Mouse (Mus musculus): ENCODE data around the gene Pla2g4c. TPM values are rescaled to one million over a fixed set of nuclear protein-coding genes. Genes with fewer than 3 reads are reported as not detected.

Pla2g4c gene
- polyA plus RNA-seq, 1 experiment from 2014 or later: 3.1 TPM

- no peak for DNase-seq (ENCODE audit: low spot score)
- 91% methylated on average over 11 of the region's 11 CpGs for WGBS
- Histone ChIP-seq H3K27ac (ENCODE audit: low read depth, low read length) (no peak overlapping the region), H3K4me2 (ENCODE audit: low read depth, low read length, severe bottlenecking) (no peak overlapping the region), H3K4me3 (ENCODE audit: low read depth, low read length) (no peak overlapping the region), H3K4me1 (replicated peaks; ENCODE audit: control insufficient read depth, insufficient read depth, low read length) (no peaks in the 10 kb centered on the region), H3K27me3 (ENCODE audit: control insufficient read depth, insufficient read depth, low read length) (no peaks in the 10 kb centered on the region), H3K36me3 (ENCODE audit: control insufficient read depth, insufficient read depth, low read length) (peaks cover 20% of the 10 kb centered on the region), H3K9ac (ENCODE audit: low read length) (no peak overlapping the region), H3K9me3 (ENCODE audit: control insufficient read depth, low read length) (no peaks in the 10 kb centered on the region)
- ATAC-seq (replicated peaks; ENCODE audit: low FRiP score): no peak
These were observed 30.3 kb upstream of the Pla2g4c start for GRCm38 (mm10) chr7:13293878-13294855.

- ATAC-seq (replicated peaks; ENCODE audit: low FRiP score) (no peak), DNase-seq (ENCODE audit: low spot score) (no peak)
- Histone ChIP-seq H3K27me3 (ENCODE audit: control insufficient read depth, insufficient read depth, low read length) (no peaks in the 10 kb centered on the region), H3K9ac (ENCODE audit: low read length) (no peak overlapping the region), H3K9me3 (ENCODE audit: control insufficient read depth, low read length) (no peaks in the 10 kb centered on the region), H3K27ac (ENCODE audit: low read depth, low read length) (no peak overlapping the region), H3K4me1 (replicated peaks; ENCODE audit: control insufficient read depth, insufficient read depth, low read length) (no peaks in the 10 kb centered on the region), H3K36me3 (ENCODE audit: control insufficient read depth, insufficient read depth, low read length) (peaks cover 29% of the 10 kb centered on the region), H3K4me2 (ENCODE audit: low read depth, low read length, severe bottlenecking) (no peak overlapping the region), H3K4me3 (ENCODE audit: low read depth, low read length) (no peak overlapping the region)
- 94% methylated on average over 7 of the region's 7 CpGs for WGBS
These were observed 29.2 kb upstream of the Pla2g4c start for GRCm38 (mm10) chr7:13295256-13295655.

- H3K27ac ChIP-seq (ENCODE audit: low read depth, low read length): no peak overlapping the region
- H3K4me3 ChIP-seq (ENCODE audit: low read depth, low read length): no peak overlapping the region
- no peak overlapping the region for H3K9ac ChIP-seq (ENCODE audit: low read length)
- no peaks in the 10 kb centered on the region for H3K9me3 ChIP-seq (ENCODE audit: control insufficient read depth, low read length)
- 92% methylated on average over 1 of the region's 1 CpGs for WGBS
- ATAC-seq (replicated peaks; ENCODE audit: low FRiP score) (no peak), DNase-seq (ENCODE audit: low spot score) (no peak)
- H3K36me3 ChIP-seq (ENCODE audit: control insufficient read depth, insufficient read depth, low read length): peaks cover 37% of the 10 kb centered on the region
- H3K27me3 ChIP-seq (ENCODE audit: control insufficient read depth, insufficient read depth, low read length): no peaks in the 10 kb centered on the region
- no peak overlapping the region for H3K4me2 ChIP-seq (ENCODE audit: low read depth, low read length, severe bottlenecking)
- H3K4me1 ChIP-seq (replicated peaks; ENCODE audit: control insufficient read depth, insufficient read depth, low read length): no peaks in the 10 kb centered on the region
These were observed 26.8 kb upstream of the Pla2g4c start for GRCm38 (mm10) chr7:13297636-13298035.

- Histone ChIP-seq H3K4me2 (ENCODE audit: low read depth, low read length, severe bottlenecking) (no peak overlapping the region), H3K4me3 (ENCODE audit: low read depth, low read length) (no peak overlapping the region), H3K36me3 (ENCODE audit: control insufficient read depth, insufficient read depth, low read length) (peaks cover 42% of the 10 kb centered on the region), H3K4me1 (replicated peaks; ENCODE audit: control insufficient read depth, insufficient read depth, low read length) (no peaks in the 10 kb centered on the region), H3K27me3 (ENCODE audit: control insufficient read depth, insufficient read depth, low read length) (no peaks in the 10 kb centered on the region), H3K9me3 (ENCODE audit: control insufficient read depth, low read length) (no peaks in the 10 kb centered on the region), H3K27ac (ENCODE audit: low read depth, low read length) (no peak overlapping the region), H3K9ac (ENCODE audit: low read length) (no peak overlapping the region)
- no peak for DNase-seq (ENCODE audit: low spot score)
- WGBS: 92% methylated on average over 5 of the region's 5 CpGs
- no peak for ATAC-seq (replicated peaks; ENCODE audit: low FRiP score)
These were observed 25.6 kb upstream of the Pla2g4c start for GRCm38 (mm10) chr7:13298821-13299220.

GRCm38 (mm10) chr7:13301643-13302042 lies 22.8 kb upstream of the Pla2g4c start:
- no peak overlapping the region for H3K27ac ChIP-seq (ENCODE audit: low read depth, low read length)
- peaks cover 34% of the 10 kb centered on the region; the same call in 1 of the 2 replicates for H3K36me3 ChIP-seq (ENCODE audit: control insufficient read depth, insufficient read depth, low read length)
- WGBS: 100% methylated on average over 1 of the region's 1 CpGs
- ATAC-seq (replicated peaks; ENCODE audit: low FRiP score) (no peak), DNase-seq (ENCODE audit: low spot score) (no peak)
- H3K4me3 ChIP-seq (ENCODE audit: low read depth, low read length): no peak overlapping the region
- no peaks in the 10 kb centered on the region for H3K27me3 ChIP-seq (ENCODE audit: control insufficient read depth, insufficient read depth, low read length)
- no peaks in the 10 kb centered on the region for H3K9me3 ChIP-seq (ENCODE audit: control insufficient read depth, low read length)
- no peak overlapping the region for H3K4me2 ChIP-seq (ENCODE audit: low read depth, low read length, severe bottlenecking)
- H3K9ac ChIP-seq (ENCODE audit: low read length): no peak overlapping the region
- no peaks in the 10 kb centered on the region for H3K4me1 ChIP-seq (replicated peaks; ENCODE audit: control insufficient read depth, insufficient read depth, low read length)

- no peaks in the 10 kb centered on the region for H3K9me3 ChIP-seq (ENCODE audit: control insufficient read depth, low read length)
- no peaks in the 10 kb centered on the region for H3K4me1 ChIP-seq (replicated peaks; ENCODE audit: control insufficient read depth, insufficient read depth, low read length)
- WGBS: 89% methylated on average over 2 of the region's 2 CpGs
- no peak overlapping the region for H3K27ac ChIP-seq (ENCODE audit: low read depth, low read length)
- peaks cover 37% of the 10 kb centered on the region; the same call in 1 of the 2 replicates for H3K36me3 ChIP-seq (ENCODE audit: control insufficient read depth, insufficient read depth, low read length)
- H3K27me3 ChIP-seq (ENCODE audit: control insufficient read depth, insufficient read depth, low read length): no peaks in the 10 kb centered on the region
- no peak overlapping the region for H3K4me3 ChIP-seq (ENCODE audit: low read depth, low read length)
- DNase-seq (ENCODE audit: low spot score) (no peak), ATAC-seq (replicated peaks; ENCODE audit: low FRiP score) (no peak)
- no peak overlapping the region for H3K4me2 ChIP-seq (ENCODE audit: low read depth, low read length, severe bottlenecking)
- no peak overlapping the region for H3K9ac ChIP-seq (ENCODE audit: low read length)
These were observed 21.7 kb upstream of the Pla2g4c start for GRCm38 (mm10) chr7:13302780-13303179.

- Histone ChIP-seq H3K4me3 (ENCODE audit: low read depth, low read length) (no peak overlapping the region), H3K4me1 (replicated peaks; ENCODE audit: control insufficient read depth, insufficient read depth, low read length) (no peaks in the 10 kb centered on the region), H3K36me3 (ENCODE audit: control insufficient read depth, insufficient read depth, low read length) (peaks cover 34% of the 10 kb centered on the region; the same call in 1 of the 2 replicates), H3K9me3 (ENCODE audit: control insufficient read depth, low read length) (no peaks in the 10 kb centered on the region), H3K27me3 (ENCODE audit: control insufficient read depth, insufficient read depth, low read length) (no peaks in the 10 kb centered on the region), H3K9ac (ENCODE audit: low read length) (no peak overlapping the region), H3K4me2 (ENCODE audit: low read depth, low read length, severe bottlenecking) (no peak overlapping the region), H3K27ac (ENCODE audit: low read depth, low read length) (no peak overlapping the region)
- ATAC-seq (replicated peaks; ENCODE audit: low FRiP score): no peak
- DNase-seq (ENCODE audit: low spot score): no peak
These were observed 21.1 kb upstream of the Pla2g4c start for GRCm38 (mm10) chr7:13303372-13303771.

GRCm38 (mm10) chr7:13309407-13309806 lies 15.0 kb upstream of the Pla2g4c start:
- Histone ChIP-seq H3K9ac (ENCODE audit: low read length) (no peak overlapping the region), H3K4me2 (ENCODE audit: low read depth, low read length, severe bottlenecking) (no peak overlapping the region), H3K4me1 (replicated peaks; ENCODE audit: control insufficient read depth, insufficient read depth, low read length) (no peaks in the 10 kb centered on the region), H3K9me3 (ENCODE audit: control insufficient read depth, low read length) (no peaks in the 10 kb centered on the region), H3K4me3 (ENCODE audit: low read depth, low read length) (no peak overlapping the region), H3K36me3 (ENCODE audit: control insufficient read depth, insufficient read depth, low read length) (peaks cover 15% of the 10 kb centered on the region; the same call in 1 of the 2 replicates), H3K27ac (ENCODE audit: low read depth, low read length) (no peak overlapping the region), H3K27me3 (ENCODE audit: control insufficient read depth, insufficient read depth, low read length) (no peaks in the 10 kb centered on the region)
- ATAC-seq (replicated peaks; ENCODE audit: low FRiP score) (no peak), DNase-seq (ENCODE audit: low spot score) (no peak)
- 93% methylated on average over 2 of the region's 2 CpGs for WGBS
